ENCODE assay signal across 8 mouse cellular contexts in the genomic region with DNA sequence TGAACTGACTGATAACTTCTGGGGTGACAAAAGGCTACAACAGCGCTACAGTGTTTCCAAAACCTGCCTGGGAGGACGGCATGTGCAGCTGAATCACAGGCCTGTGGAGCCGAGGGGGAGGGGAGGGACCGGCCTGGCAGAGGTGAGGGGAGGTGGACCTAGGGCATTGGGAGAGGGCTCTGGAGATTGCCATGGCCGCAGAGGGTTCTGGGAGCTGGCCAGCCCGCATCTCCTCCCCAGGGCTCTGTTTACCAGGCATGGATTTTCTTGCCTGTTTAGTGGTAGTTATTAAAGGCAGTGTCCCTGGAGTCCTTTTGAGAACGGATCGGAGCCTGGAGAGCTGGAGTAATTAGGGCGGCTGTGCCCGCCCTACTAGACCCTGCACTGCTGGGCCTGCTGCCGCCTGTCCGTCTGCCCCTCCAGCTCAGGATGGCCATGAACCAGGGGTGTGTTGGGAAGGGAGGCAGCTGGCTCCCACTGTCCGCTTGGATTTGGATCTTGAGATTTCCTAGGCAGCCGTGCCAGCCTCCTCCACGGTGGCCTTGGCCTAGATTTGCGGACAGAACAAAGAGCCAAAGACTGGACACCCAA. TPM values are rescaled to one million over a fixed set of nuclear protein-coding genes. Genes with fewer than 3 reads are reported as not detected.
DNase-seq lines count a peak whose midpoint lies in the region; ATAC-seq and TF ChIP-seq lines count a peak whose summit lies in the region.
"Had no signal": no experiment of that assay in that cellular context is flagged by ENCODE, and none has a peak within 500 bp of the region (broad histone marks: within the 10 kb centered on the region; RNA-seq: fewer than 3 reads in every experiment).

No protein-coding gene starts in this region.

- no peaks in the 10 kb centered on the region for H3K27me3 ChIP-seq in hindbrain, postnatal 0 days (ENCODE audit: insufficient read depth, low read length)

- H3K9ac ChIP-seq in hindbrain, postnatal 0 days (replicated peaks; ENCODE audit: low read length): peak overlapping the region; percentile 25; the same call in 1 of the 2 replicates
- H3K9ac ChIP-seq: liver, embryonic 13.5 days had no signal

- ATAC-seq in hindbrain, postnatal 0 days: peak; percentile 79
- no peak for ATAC-seq in erythroblast, adult 5-6 weeks (replicated peaks; ENCODE audit: low FRiP score, poor library complexity, severe bottlenecking)

- 21% methylated on average over 16 of the region's 16 CpGs for WGBS in hindbrain, postnatal 0 days

- H3K4me1 ChIP-seq in hindbrain, postnatal 0 days (ENCODE audit: insufficient read depth, low read length): peaks cover 25% of the 10 kb centered on the region
- H3K4me1 ChIP-seq: liver, embryonic 13.5 days had no signal

- H3K9me3 ChIP-seq in hindbrain, postnatal 0 days (ENCODE audit: low read length): no peaks in the 10 kb centered on the region
- H3K9me3 ChIP-seq: liver, embryonic 13.5 days had no signal

- peaks cover 5% of the 10 kb centered on the region for H3K36me3 ChIP-seq in hindbrain, postnatal 0 days (ENCODE audit: insufficient read depth, low read length)
- H3K36me3 ChIP-seq: liver, embryonic 13.5 days had no signal

- no peak overlapping the region for H3K4me3 ChIP-seq in hindbrain, postnatal 0 days (ENCODE audit: low read length)
- H3K4me3 ChIP-seq: liver, embryonic 13.5 days had no signal

- TF ChIP-seq CTCF in hindbrain, postnatal 0 days (IDR thresholded peaks at IDR 0.05; ENCODE audit: low read depth): no peak

- peak; percentile 48 for DNase-seq in right cerebral cortex, adult 18-20 months
- DNase-seq in right cerebral cortex, postnatal 4 days: no peak
- peak; percentile 83 to 87 for DNase-seq in cerebellum, postnatal 10 days
- DNase-seq in hindbrain, postnatal 0 days (ENCODE audit: low spot score): peak; percentile 74
- no peak for DNase-seq in kidney, adult 11 months
- no peak for DNase-seq in urinary bladder, postnatal 25 days (ENCODE audit: low spot score)
- DNase-seq: liver, embryonic 13.5 days had no signal

- no peak overlapping the region for H3K4me2 ChIP-seq in hindbrain, postnatal 0 days (ENCODE audit: low read depth, low read length)
- H3K4me2 ChIP-seq: liver, embryonic 13.5 days had no signal

- peak overlapping the region; percentile 78 for H3K27ac ChIP-seq in hindbrain, postnatal 0 days
- H3K27ac ChIP-seq: liver, embryonic 13.5 days had no signal

RNA-seq across cellular contexts. Expression of a gene that starts 12.8 kb away (rescaled TPM):
- 230 and 246 TPM in 2 replicates for total RNA-seq in hindbrain, postnatal 0 days (2014; rRNA removed)
- polyA plus RNA-seq in hindbrain, postnatal 0 days (2015; fragmentation: Nextera tagmentation; extraction: Ambion mirVana): 51.4 and 52.9 TPM in 2 replicates
- not detected in 2 replicates for total RNA-seq in erythroblast, adult 5-6 weeks (2015; ENCODE audit: low replicate concordance)
- not detected in 2 replicates for total RNA-seq in erythroblast, adult 5-6 weeks (2017; ENCODE audit: low replicate concordance)

RNA-seq across cellular contexts. Expression of a gene that starts 50.3 kb away (rescaled TPM):
- 3.9 and 8.2 TPM in 2 replicates for total RNA-seq in hindbrain, postnatal 0 days (2014; rRNA removed)
- polyA plus RNA-seq in hindbrain, postnatal 0 days (2015; fragmentation: Nextera tagmentation; extraction: Ambion mirVana): 3.2 and 4.7 TPM in 2 replicates
- not detected in 2 replicates for total RNA-seq in erythroblast, adult 5-6 weeks (2015; ENCODE audit: low replicate concordance)
- not detected in 2 replicates for total RNA-seq in erythroblast, adult 5-6 weeks (2017; ENCODE audit: low replicate concordance)

RNA-seq across cellular contexts. Expression of a gene that starts 50.8 kb away (rescaled TPM):
- 0.43 and 1.3 TPM in 2 replicates for total RNA-seq in hindbrain, postnatal 0 days (2014; rRNA removed)
- polyA plus RNA-seq in hindbrain, postnatal 0 days (2015; fragmentation: Nextera tagmentation; extraction: Ambion mirVana): 0.24 and 0.45 TPM in 2 replicates
- total RNA-seq in erythroblast, adult 5-6 weeks (2015; ENCODE audit: low replicate concordance): 10.2 and 17.9 TPM in 2 replicates
- total RNA-seq in erythroblast, adult 5-6 weeks (2017; ENCODE audit: low replicate concordance): 3.8 and 7.0 TPM in 2 replicates

Comparison
In these comparisons a context has a peak if more than half of its experiments do, and no peak if none do; other contexts are left out.
1. DNase-seq: peak in right cerebral cortex, adult 18-20 months (single experiment), cerebellum, postnatal 10 days (2 of 2) and hindbrain, postnatal 0 days (single experiment); none in right cerebral cortex, postnatal 4 days (single experiment), kidney, adult 11 months (single experiment) and urinary bladder, postnatal 25 days (single experiment).
2. RNA of a gene that starts 12.8 kb away (total RNA-seq): 230 to 246 TPM in hindbrain, postnatal 0 days; not detected in erythroblast, adult 5-6 weeks; every median in the first group is over 100 times any median in the second.